Mouse (Mus musculus) lung, postnatal 4 days (tissue): ENCODE data around the gene Ngdn.
A peak's percentile ranks its signal among the peaks of the same experiment; 100 is the strongest.

ENCODE experiments used
- DNase-seq, 2 experiments: peaks; one replicate each; pipeline ENCODE4 v3.0.0; 2021

Ngdn gene

DNA sequence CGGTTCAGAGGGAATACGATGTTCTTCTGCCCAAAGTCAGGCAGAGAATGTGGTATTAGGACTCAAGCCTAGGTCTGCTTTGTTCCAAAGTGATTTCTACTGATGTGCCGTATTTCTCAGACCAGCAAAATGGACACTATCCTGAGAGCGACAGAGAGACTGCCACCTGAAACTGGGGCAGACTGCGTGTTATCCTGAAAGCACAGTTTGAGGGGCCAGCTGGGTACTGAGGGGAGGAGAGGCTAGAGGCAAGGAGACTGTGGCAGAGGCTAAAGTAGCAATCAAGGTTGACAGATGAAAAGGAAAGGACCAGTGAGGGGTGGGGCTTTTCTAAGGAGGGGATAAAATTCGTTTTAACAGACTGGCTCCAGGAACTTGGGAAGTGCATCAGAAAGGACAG is 14.4 kb upstream of the Ngdn start:
- DNase-seq = no peak

DNA sequence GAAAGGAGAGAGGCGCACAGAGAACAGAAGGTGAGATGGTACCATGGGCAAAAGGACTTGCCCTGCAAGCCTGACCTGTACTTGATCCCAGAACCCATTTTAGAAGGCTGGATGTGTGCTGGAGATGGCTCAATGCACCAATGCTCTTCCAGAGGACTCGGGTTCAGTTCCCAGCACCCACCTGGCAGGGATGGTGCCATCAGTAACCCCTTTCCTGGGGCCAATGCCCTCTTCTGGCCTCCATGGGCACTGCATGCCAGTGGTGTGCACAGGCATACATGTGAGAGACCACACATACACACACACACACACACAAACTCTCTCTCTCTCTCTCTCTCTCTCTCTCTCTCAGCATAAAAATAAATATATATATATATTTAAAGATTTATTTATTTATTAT is 13.8 kb upstream of the Ngdn start:
- DNase-seq = no peak

DNA sequence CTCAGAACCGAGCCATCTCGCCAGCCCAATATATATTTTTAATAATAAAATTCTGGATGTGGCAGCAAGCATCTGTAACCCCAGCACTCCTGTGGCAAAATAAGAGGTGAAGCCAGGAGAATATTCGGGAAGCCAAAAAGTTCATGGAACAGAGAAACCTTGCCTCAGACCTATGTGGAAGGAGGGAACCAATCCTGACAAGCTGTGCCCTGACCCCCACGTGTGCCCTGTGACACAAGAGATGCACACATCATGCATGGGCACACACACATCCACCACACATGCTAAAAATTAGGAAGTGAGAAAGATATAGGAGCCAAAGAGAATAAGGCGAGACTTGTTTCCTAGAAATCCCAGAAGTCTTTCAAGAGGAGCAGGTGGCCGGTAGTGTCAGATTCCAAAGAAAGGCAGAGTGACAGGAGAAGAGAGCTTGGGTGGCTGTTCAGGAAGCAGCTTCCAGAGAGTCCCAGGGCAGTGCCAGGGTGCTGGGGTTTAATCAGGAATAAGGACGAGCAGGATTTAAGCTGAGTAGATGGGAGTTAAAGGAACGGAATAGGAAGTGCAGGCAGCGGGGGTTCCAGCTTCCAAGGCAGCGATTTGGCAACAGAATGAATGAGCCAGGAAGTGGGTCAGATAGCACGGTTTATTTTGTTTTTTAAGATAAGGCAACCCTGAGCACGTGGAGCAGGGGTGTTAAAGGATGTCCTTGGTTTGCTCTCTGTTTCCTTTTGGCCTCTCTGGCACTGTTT is 13.1 kb upstream of the Ngdn start:
- no peak for DNase-seq

DNA sequence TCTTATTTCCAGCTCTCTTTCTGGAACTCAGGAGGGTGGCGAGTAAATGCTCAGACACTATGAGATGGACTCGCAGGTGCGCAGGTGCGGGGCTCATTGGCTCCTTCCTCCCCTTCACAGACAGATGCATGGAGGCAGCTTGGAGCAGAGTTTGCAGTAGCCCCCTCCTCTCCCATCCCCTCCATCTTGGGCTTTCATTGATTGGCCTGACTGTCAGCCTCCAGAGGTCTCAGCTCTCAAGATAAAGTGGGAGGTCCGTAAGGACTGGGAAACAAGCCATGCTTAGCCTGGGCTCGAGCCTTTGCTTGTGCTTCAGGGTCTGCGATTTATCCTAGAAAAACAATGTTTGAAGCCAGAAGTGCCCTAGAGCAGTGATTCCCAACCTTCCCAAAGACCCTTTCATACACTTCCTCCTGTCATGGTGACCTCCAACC is 12.6 kb upstream of the Ngdn start:
- no peak for DNase-seq

DNA sequence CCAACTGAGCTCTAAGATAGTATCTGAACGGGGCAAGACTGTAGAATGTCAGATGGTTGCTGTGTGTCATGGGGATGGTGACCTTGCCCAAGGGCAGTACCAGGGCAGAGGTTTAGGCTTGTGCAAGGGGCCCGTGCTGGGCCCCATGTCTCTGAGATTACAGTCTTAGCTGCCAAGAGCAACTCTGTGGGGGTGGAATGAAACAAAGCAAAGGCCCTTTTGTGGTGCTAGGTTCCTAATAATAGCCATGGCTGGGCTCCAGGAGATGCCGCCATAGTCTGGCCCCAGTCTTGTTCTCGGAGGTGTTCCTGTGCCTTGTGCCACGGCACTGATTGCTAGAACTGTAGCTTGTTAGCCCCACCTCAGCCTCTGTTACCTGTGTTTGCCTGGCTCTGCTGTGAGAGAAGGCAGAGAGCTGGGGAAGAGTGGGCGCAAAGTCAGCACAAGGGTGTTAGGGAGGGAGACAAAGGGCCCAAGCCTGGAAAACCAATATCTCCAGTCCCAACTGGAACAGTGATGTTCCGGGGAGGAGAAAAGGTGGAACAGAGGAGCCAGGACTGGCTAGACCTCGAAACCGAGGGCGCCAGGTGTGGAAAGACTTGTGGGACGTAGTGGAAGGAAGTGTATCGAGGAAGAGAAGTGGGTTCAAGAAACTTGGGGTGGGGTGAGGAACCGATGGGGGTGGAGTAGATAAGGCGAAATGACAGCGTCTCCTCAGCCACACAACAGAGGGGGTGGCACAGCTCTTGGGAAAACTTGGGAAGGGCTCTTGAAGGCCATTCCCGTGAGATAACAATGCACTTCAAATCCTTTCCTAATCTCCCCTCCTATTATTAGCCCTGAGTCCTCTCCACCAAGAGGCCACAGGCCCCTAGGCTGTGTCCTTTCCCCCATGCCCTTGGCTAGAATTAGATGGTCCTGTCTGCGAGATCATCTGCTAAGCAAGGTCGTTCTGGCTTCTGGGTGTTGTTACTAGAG is 11.1 kb upstream of the Ngdn start:
- peak in 1 of 2 experiments; percentile 20 for DNase-seq

DNA sequence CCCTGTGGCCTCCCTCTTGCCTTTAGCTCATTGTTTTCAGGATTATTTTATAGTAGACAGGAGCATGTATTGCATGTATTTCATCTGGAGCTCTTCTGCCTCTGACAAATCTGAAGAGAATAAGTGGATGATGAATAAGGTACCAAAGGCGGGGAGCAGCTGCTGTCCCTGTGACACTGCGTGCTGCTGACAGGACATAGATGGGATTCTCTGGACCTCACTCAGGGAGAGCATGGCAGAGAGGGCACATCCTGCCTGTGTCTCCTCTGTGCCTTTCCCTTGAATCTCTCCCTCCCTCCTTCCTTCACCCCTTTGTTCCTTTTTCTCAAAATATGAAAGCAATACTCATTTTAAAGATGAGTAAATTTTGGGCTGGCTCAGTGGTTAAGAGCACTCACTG is 9.7 kb upstream of the Ngdn start:
- no peak for DNase-seq

DNA sequence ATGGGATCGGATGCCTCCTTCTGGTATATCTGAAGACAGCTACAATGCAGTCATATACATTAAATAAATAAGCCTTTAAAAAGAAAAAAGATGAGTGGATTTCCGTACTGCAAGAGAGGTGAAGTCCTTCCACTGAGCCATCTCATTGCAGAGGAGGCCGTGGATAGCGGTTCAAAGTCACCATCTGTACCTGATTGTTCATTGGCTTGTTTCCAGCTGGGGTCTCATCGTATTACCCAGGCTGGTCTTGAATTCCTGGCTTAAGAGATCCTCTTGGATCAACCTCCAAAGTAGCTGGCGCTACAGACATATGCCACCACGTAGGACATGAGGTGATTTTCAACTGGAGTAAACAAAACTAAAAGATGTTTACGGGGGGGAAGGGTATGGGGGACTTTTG is 9.3 kb upstream of the Ngdn start:
- DNase-seq = no peak

DNA sequence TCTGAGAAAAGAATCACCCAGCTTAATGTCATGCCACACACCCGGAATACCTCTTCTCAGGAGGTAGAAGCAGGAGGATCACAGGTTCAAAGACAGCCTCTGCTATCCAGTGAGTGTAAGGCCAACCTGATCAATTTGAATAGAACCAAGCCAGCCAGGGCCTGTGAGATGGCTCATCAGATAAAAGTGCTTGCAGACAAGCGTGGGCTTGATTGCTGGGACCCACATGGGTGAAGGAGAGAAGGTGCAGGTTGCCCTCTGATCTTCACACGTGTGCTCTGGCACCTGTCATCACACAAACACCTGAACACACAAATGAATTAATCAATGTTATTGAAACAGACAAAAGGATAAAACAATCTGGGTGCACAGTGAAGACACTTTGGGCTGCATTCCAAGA is 8.7 kb upstream of the Ngdn start:
- no peak for DNase-seq

DNA sequence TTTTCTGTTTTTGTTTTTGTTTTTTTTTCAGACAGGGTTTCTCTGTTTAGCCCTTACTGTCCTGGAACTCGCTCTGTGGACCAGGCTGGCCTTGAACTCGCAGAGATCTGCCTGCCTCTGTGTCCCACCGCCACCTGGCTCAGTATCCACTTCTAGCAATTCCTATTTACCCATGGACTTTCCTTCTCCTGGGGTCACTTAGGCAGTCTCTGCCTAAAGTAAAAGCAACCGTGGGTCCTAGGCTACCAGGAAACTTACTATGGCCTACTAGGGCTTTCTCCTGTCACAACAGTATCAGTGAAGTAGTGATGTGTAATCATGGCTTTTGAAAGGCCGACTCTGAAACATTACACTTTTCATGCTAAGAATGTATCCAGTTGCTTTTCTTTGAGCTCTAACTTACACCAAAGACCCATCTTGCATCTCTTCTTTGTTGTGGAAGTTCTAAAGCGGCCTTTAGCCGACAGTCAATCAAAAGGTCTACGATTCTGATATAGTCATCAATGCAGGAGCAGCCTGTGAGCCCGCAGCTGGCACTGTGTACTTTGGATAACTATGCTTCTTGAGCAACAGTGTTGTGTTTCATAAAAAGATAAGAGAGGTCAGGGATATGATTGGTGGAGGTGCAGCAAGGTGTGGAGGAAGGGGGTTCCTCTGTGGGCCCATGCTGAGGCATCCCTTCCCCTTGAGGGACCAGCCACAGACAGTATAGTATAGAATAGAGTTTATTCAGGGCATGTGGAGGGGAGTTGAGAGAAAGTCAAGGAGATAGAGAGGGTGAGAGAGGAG is 7.9 kb upstream of the Ngdn start:
- DNase-seq = no peak

DNA sequence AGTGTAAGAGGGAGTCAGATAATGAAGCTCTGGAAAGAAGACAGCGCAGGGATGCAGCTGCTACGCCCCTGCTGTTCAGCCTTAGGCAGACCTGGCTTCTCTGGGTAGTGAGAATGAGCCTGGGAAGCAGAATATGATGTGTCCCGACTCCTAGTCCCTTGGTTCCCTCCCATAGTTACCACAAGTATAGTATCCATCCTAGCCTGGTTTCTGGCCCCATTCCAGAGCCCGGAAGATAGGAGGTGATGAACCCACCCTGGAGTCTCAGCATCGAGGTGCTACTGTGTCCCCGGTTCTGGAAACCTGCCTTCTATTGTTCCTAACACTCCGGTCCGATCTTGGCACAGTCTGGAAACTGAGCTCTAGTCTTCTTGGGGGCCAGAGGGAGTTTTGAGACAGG is 6.8 kb upstream of the Ngdn start:
- no peak for DNase-seq

DNA sequence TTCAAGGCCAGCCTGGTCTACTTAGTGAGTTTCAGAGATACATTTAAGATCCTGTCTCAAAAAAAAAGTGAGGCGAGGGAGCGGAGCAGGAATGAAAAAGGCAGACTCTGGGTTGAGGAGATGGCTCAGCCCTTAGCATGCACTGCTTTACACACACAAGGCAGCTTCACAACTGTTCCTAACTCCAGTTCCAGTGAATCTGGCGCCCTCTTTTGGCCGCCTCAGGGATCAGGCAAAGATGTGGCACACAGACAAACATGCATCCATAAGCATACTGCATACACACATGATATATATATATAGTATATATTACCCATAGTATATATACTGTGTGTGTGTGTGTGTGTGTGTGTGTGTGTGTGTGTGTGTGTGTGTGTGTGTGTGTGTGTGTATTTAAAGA is 4.1 kb upstream of the Ngdn start:
- no peak for DNase-seq

DNA sequence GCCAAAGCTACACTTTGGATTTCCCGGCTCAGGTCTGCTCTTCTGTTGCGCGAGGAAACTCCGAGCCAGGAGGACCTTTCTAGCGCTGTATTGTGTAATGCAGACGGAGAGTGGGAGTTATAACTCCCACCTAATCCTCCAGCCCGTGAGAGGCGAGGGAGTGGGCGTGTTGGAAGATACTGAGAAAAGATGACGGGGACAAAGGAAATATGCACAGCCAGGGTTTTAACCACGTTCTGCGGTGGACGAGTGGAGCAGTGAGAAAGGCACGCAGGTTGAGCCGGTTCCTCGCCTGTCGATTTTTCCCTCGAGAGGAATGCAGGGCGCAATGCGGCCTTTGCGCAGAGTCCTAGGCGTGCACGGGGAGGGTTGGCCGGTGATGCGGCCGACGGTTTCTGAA is 663 bp upstream of the Ngdn start:
- DNase-seq = no peak

DNA sequence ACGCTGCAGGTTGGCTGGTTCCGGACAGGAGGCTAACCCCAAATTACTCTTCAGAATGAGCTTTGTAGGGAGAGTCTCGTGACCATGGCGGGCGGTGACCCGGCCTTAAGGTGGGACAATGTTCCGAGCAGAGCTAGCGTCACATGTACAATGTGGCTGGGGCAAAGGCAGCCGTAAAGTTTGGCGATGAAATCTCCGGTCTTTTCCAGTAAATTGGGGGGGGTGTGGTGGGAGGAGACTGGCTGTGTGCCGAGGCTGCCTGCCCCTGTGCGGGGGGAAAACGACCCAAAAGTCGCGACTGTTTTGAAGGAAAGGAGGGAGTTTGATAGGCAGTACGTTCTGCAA is 485 bp downstream of the Ngdn start:
- no peak for DNase-seq

DNA sequence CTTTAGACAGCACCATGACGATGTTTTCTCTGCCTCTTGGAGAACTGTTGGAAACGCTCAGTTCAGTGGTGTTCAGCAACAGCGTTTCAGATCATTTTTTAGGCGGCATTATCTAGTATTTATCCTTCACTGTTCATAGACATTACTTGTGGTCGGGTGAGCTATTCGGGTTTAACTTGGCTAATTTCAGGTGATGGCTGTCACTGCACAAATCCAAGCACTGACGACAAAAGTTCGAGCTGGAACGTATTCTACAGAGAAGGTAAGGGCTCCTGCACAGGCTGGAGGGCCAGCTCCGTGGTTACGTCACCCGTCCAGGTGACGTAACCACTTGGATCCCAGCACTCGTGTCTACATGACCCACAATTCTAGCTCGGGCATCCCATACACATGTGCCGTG is 1.6 kb downstream of the Ngdn start:
- DNase-seq = no peak

DNA sequence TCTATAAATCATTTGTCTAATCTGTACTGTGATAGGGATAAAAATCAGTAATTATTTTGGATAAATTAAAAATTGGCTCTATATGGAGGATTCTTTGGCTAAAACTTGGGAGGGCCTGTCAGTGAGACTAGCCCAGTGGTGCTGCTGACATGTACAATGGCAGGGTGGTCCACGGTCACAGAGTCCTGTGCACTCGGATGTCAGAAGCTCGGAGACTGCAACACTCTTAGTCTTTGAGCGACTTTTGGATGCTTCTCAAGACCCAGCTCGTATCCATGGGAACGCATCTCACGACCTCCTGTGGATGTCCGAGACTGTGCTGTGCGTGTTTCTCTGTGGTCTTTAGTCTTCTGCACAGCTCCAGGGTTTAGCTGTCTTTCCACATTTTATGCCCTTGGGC is 5.1 kb downstream of the Ngdn start:
- no peak for DNase-seq

DNA sequence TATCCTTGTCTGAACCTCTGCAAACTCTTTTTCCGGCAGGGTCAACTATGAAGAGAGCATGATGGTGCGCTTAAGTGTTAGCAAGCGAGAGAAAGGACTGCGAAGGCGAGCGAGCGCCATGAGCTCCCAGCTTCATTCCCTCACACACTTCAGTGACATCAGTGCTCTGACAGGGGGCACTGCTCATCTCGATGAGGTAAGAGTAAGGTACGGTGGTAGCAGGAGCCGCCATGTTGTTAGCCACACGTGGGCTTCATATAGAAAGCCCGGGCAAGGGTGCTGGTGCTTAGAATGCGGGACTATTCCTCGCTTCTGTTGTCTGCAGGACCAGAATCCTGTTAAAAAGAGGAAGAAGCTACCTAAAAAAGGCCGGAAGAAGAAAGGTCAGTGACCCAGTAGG is 7.8 kb downstream of the Ngdn start:
- no peak for DNase-seq

DNA sequence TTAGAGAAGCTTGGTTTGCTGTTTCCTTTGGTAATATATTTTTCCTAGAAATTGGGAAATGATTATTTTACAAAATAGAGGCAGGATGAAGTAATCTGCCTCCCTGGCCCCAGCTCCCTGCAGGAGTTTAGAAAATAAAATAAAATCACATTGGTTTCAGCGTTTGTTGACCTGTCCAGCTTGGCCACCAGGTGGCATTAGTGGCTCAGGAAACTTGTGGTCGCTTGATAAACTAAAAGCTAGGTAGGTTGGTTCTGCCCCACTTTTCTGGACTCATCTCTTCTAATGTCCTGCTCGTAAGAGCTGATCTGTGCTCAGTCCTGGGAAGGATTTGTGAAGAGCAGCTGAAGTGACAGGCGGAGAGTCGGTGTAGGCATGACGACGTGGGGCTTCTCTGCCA is 9.0 kb downstream of the Ngdn start:
- DNase-seq = peak; percentile 45 to 70

DNA sequence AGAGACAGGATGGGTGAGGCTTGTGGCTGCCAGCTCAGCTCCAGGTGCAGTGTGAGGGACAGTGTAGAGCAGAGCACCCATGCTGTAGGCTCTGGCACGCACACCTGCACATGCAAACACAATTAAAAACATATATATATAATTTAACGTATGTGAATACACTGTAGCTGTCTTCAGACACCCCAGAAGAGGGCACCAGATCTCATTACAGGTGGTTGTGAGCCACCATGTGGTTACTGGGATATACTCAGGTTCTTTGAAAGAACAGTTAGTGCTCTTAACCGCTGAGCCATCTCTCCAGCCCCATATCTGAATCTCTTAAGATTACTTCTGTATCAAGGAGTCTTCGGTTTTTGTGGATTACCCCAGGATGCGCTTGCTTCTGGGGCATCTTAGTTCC is 10.3 kb downstream of the Ngdn start:
- no peak for DNase-seq

DNA sequence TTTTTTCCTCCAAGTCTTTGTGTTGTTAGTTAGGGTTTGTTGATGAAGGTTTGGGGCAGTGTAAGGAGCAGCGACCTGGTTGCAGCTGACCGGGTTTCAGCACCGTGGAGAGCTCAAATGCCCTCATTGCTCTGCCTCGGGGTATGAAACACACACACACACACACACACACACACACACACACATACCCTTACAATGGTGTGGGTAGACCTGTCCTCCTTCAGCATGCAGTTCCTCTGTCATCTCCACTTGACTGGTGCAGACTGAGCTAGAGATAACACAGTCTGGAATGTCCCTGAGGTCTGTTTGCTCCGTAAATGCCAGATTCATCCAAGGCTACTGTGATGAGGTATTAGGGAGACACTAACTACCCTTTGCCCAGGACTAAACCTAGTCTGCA is 12.0 kb downstream of the Ngdn start:
- no peak for DNase-seq

DNA sequence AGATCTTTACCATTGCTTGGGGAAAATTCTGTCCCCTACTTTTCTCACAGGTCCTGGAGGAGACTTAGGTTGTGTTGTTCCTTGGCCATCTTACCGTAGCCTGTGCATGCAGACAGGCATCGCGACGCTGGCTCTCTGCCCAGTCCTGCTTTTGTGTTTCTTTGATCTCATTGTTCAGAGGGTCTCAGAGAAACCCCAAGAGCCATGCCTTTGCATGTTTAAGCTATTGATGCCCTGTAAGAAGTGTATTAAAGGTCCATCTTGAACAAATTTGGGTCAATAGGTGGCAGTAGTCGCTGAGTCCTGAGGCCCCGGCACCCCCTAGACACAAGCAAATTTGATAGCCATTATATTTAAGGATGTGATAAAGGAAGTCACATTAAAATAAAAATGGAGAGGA is 12.4 kb downstream of the Ngdn start:
- DNase-seq = no peak

DNA sequence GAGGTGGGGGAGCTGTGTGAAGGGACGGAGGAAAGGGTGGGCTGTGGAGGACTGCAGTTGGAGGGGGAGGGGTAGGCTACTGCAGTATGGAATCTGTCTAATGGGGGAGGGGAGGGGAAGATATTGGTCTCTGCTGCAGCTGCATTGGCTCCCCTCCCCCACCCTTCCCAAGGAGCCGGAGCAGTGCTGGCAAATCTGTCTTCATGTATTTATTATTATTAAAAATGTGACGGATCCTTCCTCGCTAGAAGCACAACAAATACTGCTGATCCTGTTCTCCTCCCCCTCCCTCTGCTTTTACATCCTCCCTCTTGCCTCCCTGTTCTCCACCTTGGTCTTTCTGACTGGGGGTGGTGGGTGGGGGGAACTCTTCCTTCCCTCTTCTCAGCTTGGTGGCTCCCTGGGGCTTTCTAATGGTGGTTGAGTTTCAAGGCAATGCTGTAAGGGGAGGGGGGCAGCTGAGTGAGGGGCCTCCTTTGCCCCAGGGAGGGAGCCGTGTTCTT is 13.1 kb downstream of the Ngdn start:
- no peak for DNase-seq

DNA sequence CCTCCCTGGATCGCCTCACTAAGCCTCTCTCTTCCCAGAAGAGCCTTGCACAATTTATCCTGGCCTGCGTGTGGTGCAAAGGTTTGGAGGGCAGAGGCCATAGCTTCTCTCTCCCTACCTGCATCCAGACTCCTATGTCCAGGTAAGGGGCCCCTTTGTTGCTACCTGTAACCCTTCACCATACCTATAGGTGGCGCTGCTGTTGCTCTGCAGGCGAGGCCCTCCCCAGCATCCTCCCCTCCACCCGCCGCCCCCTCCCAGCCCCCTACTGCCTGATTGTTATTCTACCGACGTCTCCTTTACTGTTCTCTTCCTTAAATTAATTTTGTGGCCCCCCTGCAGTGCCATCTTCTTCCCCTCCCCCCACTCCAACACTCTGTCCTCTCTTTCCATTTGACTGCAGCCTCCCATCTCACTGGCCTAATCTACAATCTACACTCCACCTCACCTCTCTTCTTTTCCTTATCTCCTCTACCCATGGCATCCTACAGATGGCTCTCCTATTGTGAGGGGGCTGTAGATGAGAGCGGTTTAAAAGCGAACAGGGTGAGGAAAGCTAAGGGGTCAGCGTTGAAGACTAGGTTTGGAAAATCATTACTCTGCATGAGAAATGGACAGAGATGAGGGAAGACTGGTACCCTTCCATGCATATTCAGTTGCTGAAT is 13.9 kb downstream of the Ngdn start:
- DNase-seq = no peak

DNA sequence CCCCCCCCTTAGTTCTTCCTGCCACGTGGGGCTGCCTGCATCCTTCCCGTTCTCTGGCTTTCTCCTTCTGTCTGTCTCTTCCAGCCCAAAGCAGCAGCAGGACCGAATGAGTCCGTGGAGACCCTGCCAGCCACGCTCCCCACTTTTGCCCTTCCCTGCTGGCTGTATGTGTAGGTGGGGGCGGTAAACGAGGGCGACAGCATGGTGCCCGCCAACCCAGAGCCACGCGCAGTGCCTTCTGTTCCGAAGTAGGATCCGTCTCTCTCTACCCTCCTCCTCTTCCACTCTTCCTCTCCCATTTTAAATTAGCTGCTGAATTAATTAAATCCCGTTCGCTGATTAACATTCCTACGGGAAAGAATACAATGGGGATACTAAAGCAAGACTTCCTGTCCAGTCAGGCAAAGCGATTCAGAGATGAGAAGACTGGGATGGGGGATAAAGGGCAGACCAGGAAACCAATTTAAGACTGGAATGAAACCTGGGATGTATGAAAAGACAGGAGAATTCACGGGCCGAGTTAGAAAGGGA is 17.5 kb downstream of the Ngdn start:
- DNase-seq = no peak
